Mouse (Mus musculus) cerebellum, adult 2 months (tissue): ENCODE measurements at regions not wholly inside any gene's neighbourhood (a gene's known extent, or its start where the extent isn't known, plus 50 kb on each side); places are given as distances from the start of the nearest gene placed in this dataset.

ENCODE experiments used
- DNase-seq, 2 experiments: peaks; one replicate each; pipeline ENCODE4 v3.0.0; 2021
- H3K27ac ChIP-seq: fragments of 200-500 bp; 2 replicates; pipeline ENCODE4 v1.5.1; 2012; ENCODE audit warnings: low read length, control low read depth, inconsistent platforms; ENCODE audit not compliant: insufficient read depth
- H3K27me3 ChIP-seq: fragments of 200-500 bp; 2 replicates; pipeline ENCODE4 v1.6.1; 2012; ENCODE audit warnings: inconsistent platforms, mild to moderate bottlenecking, low read length, moderate library complexity; ENCODE audit not compliant: control insufficient read depth, insufficient read depth
- H3K4me1 ChIP-seq: fragments of 200-500 bp; 2 replicates; pipeline ENCODE4 v1.6.1; 2011; ENCODE audit warnings: low read length; ENCODE audit not compliant: control insufficient read depth, insufficient read depth
- H3K4me3 ChIP-seq: fragments of 200-500 bp; replicated peaks from 2 replicates; pipeline ENCODE3; 2011; ENCODE audit warnings: mild to moderate bottlenecking, low read depth, low read length, control low read depth; ENCODE audit not compliant: insufficient read depth
- CTCF ChIP-seq: fragments of 200-500 bp; IDR thresholded peaks from 2 replicates; pipeline ENCODE4 v1.5.1; 2011; ENCODE audit warnings: low read depth, mild to moderate bottlenecking, control low read depth, low read length, moderate library complexity, borderline replicate concordance; ENCODE audit not compliant: insufficient read depth
- POLR2A ChIP-seq: fragments of 200-500 bp; IDR thresholded peaks from 2 replicates; pipeline ENCODE4 v1.6.1; 2011; ENCODE audit warnings: low read length, control low read depth, borderline replicate concordance; ENCODE audit not compliant: insufficient read depth
- WGBS: fragments of 180-500 bp; shearing (Covaris S2); methylation state at CpG from one replicate; pipeline ENCODE4 v1.1.7; 2018; 5-methylcytosine and 5-hydroxymethylcytosine counted together

DNA sequence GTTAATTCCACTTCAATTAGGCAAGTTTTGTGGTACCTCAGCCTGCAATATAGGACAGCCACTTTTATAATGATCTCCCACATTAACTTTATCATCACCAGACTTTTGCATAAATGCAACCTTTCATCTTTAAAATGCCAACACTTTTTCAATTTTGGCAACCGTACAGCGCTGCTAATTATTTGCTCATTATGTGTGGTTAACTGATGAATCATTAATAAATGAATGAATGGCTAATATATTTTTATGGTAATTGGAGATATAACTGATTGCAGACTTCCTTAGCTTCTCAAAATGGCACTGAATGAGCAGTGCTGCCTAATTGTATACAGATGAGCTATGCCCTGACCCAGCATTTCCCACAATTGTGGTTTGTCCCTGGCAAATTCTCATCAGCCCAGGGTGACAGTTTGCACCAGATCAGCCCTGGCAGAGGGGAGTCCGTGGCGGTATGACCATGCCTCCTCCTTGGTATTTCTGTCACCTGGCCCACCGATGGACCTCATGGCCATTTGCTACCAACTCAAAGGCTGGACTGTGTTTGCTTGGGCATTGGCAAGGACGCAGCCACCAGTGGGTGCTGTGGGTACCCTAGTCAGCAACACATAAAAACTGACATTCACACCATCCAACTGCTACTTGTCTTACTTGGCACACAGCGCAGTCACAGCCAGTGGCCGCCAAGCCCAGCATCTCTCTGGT, 173.7 kb upstream of the Lmo4 start:
- Histone ChIP-seq H3K4me3 (no peak overlapping the region), H3K27me3 (no peaks in the 10 kb centered on the region), H3K4me1 (no peaks in the 10 kb centered on the region), H3K27ac (no peak overlapping the region)
- WGBS, result 76% methylated on average over 8 of the region's 8 CpGs
- DNase-seq, result no peak
- TF ChIP-seq CTCF (no peak), POLR2A (no peak)

DNA sequence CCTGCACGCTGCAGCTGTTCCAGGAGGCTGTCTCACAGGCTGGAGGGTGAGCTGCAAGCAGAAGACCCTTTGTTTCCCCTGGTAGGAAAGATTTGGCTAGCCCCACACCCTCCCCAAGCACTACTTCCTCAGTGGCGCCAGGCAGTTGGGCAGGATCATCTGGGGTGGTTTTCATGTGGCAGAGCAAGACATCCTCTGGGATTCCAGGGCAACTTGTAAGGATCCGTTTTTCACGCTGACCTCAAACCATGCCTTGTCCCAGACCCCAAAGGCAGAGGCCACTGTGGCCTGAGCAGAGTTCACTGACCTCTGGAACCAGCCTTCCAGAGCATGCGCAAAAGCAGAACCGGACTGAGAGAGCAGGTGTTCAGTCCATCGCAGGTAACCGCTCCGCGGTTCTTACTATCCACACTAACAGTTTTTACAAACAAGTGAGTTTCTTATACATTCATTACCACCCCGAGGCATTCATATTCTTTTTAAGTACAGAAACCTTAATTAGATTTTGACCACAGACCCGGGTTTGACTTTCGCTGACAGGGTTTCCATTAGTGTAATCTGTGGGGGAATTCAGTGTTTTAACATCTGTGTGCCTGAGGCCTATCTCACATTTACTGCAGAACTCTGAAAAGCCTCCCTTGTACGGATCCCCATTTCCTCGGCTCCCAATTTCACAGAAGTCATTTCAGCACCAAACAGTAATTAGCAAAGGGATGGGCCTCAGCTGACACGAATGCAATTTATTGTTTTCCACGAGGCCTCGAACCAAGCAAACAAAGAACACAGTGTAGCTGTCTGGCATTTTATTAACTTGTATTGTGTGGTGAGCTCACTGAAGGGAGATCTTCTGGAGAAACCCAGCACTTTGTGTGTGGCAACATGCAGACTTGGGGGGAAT, 172.9 kb upstream of the Lmo4 start:
- Histone ChIP-seq H3K27me3 (no peaks in the 10 kb centered on the region), H3K27ac (no peak overlapping the region), H3K4me1 (no peaks in the 10 kb centered on the region), H3K4me3 (no peak overlapping the region)
- WGBS, result 57% methylated on average over 18 of the region's 18 CpGs
- no peak for DNase-seq
- TF ChIP-seq POLR2A (no peak), CTCF (no peak)

DNA sequence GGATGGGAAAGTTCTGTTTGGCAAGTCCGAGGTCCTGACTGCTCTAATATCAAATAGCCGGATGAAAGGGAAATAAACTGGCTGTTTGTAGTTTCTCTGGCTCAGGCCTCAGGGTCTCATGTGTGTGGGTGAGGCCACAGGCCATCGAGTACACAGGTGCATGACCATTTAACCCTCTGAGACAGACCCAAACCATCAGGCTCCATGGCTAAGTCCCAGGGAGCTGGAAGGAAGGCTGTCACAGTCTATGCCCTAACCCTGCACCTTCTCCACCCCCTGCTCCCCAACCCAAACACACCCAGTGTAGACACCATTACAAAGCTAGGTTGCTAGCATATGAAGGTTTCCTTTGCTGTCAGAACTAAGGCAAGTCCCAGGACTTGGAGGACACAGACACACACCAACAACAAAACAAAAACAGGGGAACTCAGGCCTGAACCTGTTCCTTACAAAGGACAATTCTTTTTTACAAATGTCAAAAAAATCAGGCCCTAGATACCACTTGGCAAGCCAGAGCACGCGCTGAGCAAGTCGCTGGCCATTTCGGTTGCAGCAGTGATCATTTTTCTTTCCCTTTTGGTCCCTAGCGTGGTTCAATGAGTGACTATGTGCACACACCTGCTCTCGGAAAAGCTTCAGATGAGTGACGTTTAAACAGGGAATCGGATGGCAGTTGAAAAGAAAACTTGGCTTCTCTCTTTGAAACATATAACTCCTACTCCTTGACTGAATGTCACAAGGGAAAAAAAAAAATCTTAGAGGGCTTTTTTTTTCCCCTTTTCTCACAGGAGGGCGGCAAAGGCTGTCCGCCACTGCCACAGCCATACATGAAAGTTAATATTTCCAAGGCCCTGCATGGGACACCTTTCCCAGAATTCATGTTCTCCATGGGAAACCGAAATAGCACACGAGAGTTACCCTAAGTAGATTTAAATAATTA, 171.7 kb upstream of the Lmo4 start:
- no peak overlapping the region for H3K27ac ChIP-seq
- 71% methylated on average over 15 of the region's 15 CpGs for WGBS
- DNase-seq, result no peak
- H3K27me3 ChIP-seq, result no peaks in the 10 kb centered on the region
- no peaks in the 10 kb centered on the region for H3K4me1 ChIP-seq
- H3K4me3 ChIP-seq, result no peak overlapping the region
- TF ChIP-seq POLR2A (no peak), CTCF (no peak)

DNA sequence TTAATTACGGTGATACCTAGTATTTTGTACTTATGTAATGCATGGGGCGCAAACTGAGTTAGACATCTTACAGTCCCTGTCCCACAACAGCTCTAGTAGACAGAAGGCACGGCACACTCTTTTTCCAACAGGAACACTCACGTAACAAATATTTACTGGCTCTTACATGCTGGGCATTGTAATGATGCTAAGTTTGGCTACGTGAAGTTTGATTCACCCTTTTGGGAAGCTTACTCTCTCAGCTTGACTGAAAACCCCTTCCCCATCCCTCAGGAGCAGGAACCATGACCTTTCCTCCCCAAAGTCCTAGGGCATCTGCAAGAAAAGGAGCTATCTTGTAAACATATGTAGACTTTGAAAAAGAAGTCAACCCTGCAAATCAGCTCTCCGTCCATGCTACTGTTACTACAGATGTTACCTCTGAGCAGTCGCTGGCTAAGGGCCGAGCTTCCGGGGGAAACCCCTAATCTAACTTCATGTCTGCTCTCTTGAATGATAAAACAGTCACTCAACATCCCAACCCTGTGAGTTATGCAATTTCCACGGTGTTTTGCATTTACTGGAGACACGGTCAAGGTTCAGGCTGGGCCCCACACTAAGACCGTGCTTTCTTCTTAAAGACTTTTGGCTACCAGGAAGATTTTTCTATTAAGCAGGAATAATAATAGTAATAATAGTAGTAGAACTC, 170.8 kb upstream of the Lmo4 start:
- TF ChIP-seq CTCF (no peak), POLR2A (no peak)
- Histone ChIP-seq H3K27me3 (no peaks in the 10 kb centered on the region), H3K4me1 (no peaks in the 10 kb centered on the region), H3K27ac (no peak overlapping the region), H3K4me3 (no peak overlapping the region)
- DNase-seq, result no peak
- 88% methylated on average over 12 of the region's 12 CpGs for WGBS

DNA sequence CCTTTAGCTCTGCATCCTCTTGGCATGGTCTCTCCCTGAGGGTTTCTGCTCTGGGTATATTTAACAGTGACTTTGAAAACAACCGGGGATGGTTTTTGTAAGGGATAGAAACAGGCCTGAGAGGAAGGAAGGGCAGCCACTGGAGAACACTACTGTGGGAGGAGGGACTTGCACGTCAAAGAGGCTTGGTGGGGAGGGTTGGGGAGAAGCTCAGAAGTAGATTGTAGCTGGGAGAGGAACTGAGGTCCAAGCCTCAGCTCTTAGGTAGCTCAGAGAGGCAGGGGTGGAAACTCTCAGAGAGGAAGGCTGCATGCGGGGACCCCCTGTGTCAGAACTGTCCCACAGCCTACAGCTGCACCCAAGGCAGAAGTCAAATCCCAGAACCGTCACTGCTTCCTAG, 163.3 kb upstream of the Lmo4 start:
- 70% methylated on average over 4 of the region's 4 CpGs for WGBS
- Histone ChIP-seq H3K27me3 (no peaks in the 10 kb centered on the region; the same call in none of the 2 replicates), H3K27ac (no peak overlapping the region), H3K4me1 (peaks cover 3% of the 10 kb centered on the region; the same call in 1 of the 2 replicates), H3K4me3 (no peak overlapping the region)
- TF ChIP-seq POLR2A, result no peak
- no peak for TF ChIP-seq CTCF
- DNase-seq, result no peak

DNA sequence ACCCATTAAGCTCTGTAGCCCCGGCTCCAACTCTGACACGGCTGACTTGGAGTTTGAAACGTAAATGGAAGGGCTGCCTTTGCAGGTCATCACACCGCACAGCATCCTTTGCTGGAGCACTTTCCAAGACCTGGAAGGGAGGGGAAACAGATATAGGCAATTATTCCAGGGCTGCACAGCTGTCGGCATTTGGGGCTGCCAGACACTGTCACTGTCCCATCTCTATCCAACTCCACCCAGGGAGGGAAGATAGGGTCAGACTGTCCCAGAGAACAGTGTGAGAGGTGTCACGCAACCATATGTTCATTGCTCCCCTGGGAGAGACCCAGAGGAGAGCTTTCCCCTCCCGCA, 162.7 kb upstream of the Lmo4 start:
- Histone ChIP-seq H3K4me3 (peak overlapping the region; percentile 43), H3K27me3 (no peaks in the 10 kb centered on the region; the same call in none of the 2 replicates), H3K27ac (no peak overlapping the region), H3K4me1 (peaks cover 3% of the 10 kb centered on the region; the same call in 1 of the 2 replicates)
- TF ChIP-seq CTCF (no peak), POLR2A (no peak)
- WGBS, result 9% methylated on average over 7 of the region's 7 CpGs
- DNase-seq, result peak in 1 of 2 experiments; percentile 11
